Mouse (Mus musculus): ENCODE measurements around the gene Ccl19. TPM values are rescaled to one million over a fixed set of nuclear protein-coding genes. Genes with fewer than 3 reads are reported as not detected.
"Not testable (repeated sequence)": the region's sequence is repeated elsewhere in the genome, so short reads cannot be mapped to it uniquely, and the experiment has no call there.

Ccl19 gene
- not detected for total RNA-seq (2021)
- long read RNA-seq, experiment 1: 0 reads
- long read RNA-seq, experiment 2: 0 reads

DNA sequence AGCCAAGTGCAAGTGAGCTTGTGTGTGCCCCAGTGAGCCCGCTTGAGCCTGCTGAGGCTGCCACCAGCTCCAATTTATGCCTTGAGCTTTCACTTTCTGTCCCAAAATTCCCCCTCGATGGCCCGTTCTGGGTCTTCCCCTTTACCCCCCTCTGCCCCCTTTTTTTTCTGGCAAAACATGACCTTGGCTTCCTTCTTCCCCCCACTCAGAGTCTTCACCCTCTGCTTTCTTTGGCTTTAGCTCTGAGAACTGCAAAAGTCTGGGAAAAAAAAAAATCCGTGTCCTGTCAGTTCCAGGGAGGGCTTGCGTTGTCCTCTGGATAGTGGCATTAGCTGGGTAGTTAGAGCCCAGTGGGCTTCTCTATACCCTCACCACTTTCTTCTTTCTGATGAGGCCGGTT, at the start of gene Ccl19:
Gene Ccl19 (minus strand): TSS at position 101 of the 400 bp plus-strand sequence.
- DNase-seq; intact Hi-C loops (cut with DNase I): not testable (repeated sequence)

GRCm38 (mm10) chr4:42773893-42774292, 17.5 kb upstream of the Ccl19 start, which contains the start of gene Ccl21a:
Gene Ccl21a, minus strand, starts transcription at chr4:42773993.
- DNase-seq; intact Hi-C loops (cut with DNase I): not testable (repeated sequence)

DNA sequence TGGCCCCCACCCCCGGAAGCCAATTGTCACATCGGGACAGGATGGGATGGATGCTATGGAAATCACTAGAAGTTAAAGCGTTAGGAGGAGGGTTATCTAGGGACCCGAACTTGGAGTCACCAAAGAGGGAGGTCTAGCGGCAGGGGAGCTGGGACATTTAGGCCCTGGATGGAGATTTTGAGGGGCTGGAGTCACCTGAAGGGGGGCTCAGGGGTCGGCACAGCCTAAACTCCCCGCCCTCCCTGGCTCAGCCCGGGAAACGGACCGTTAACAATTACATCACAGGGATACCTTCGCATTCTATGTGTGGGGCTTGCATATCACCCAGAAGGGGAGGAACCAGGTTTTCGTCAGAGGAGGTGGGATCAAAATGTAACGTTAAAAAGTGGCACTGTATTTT, 21.1 kb downstream of the Ccl19 start, which contains the start of gene 4930578G10Rik:
Gene 4930578G10Rik (plus strand): TSS at position 301 of the 400 bp plus-strand sequence.
- intact Hi-C loops (cut with DNase I); DNase-seq: not testable (repeated sequence)

Other genes with a start within 250 kb of the Ccl19 start
- gene Fam205a2, start 228.4 kb downstream of the Ccl19 start, total RNA-seq (2021): not detected
- not detected for gene Gm10591, start 144.4 kb downstream of the Ccl19 start, total RNA-seq (2021)
- 1 to 10 TPM; 2.7 to 4.3 TPM for gene Gm2564, start 126.9 kb downstream of the Ccl19 start, total RNA-seq (2021)
- not detected for gene Ccl27b, start 101.3 kb downstream of the Ccl19 start, total RNA-seq (2021)
- under 1 TPM; 0.23 to 0.25 TPM for gene Il11ra2, start 94.7 kb downstream of the Ccl19 start, total RNA-seq (2021)
- gene 4930578G10Rik, start 21.0 kb downstream of the Ccl19 start, total RNA-seq (2021): under 1 TPM in 1 of 2 experiments, not detected in 1; 0.57 TPM
- gene Ccl21a, start 17.4 kb upstream of the Ccl19 start, total RNA-seq (2021): 10 to 100 TPM in 1 of 2 experiments, 1 to 10 TPM in 1; 7.8 to 13.8 TPM
- gene Fam205a1, start 97.3 kb upstream of the Ccl19 start, total RNA-seq (2021): not detected
- gene Gm12394, start 100.2 kb upstream of the Ccl19 start, total RNA-seq (2021): not detected
- under 1 TPM; 0.37 to 0.41 TPM for gene Fam205c, start 117.7 kb upstream of the Ccl19 start, total RNA-seq (2021)
- gene Phf24, start 160.1 kb upstream of the Ccl19 start, total RNA-seq (2021): under 1 TPM; 0.15 to 0.97 TPM
- 100 to 1,000 TPM; 191 to 213 TPM for gene Dnajb5, start 193.2 kb upstream of the Ccl19 start, total RNA-seq (2021)
- not detected for gene 1700022I11Rik, start 213.0 kb upstream of the Ccl19 start, total RNA-seq (2021)
- 100 to 1,000 TPM; 225 to 248 TPM for gene Vcp, start 243.9 kb upstream of the Ccl19 start, total RNA-seq (2021)